Mouse (Mus musculus) olfactory bulb, adult 2 months (tissue): ENCODE measurements at regions not wholly inside any gene's neighbourhood (a gene's known extent, or its start where the extent isn't known, plus 50 kb on each side); places are given as distances from the start of the nearest gene placed in this dataset.

Experiments used
- CTCF ChIP-seq: fragments of 200-500 bp; IDR thresholded peaks from 2 replicates; pipeline ENCODE4 v1.5.1; 2012; ENCODE audit warnings: low read depth, mild to moderate bottlenecking, low read length, moderate library complexity; ENCODE audit not compliant: insufficient read depth
- POLR2A ChIP-seq: fragments of 200-500 bp; IDR thresholded peaks from 2 replicates; pipeline ENCODE4 v1.6.1; 2012; ENCODE audit warnings: mild to moderate bottlenecking, low read depth, low read length, moderate library complexity; ENCODE audit not compliant: insufficient read depth

DNA sequence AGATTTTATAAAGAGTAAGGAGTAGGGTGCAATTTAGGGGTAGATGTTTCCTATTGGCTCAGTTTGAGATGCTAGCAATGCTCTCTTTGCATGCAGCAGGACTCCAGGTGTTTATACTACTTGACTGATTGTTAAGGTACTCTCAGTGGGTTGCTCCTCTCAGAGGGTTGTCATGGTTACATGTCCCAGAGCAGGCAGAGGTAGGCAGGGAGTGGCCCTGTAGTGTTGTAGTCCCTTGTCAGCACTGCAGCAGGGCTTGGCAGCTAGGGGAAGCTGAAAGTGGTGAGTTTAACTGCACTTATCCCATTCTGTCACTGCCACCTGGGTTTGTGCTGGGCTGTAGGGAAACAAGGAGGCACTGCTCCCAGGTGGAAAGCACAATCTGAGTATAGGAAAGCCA, 839.7 kb downstream of the Brinp1 start:
- no peak for TF ChIP-seq POLR2A
- TF ChIP-seq CTCF = no peak
